Mouse (Mus musculus) splenic B cell, adult 2 months (primary cell): ENCODE data around the gene H2-DMb2.

Experiments used
- DNase-seq: peaks from one replicate; pipeline ENCODE4 v3.0.0-alpha.2; 2011; ENCODE audit warnings: low read depth, low spot score
- H3K27me3 ChIP-seq: 2 replicates; pipeline ENCODE4 v1.6.1; 2012; ENCODE audit warnings: mild to moderate bottlenecking, low read length, moderate library complexity, mixed read lengths; ENCODE audit not compliant: control insufficient read depth, poor library complexity, insufficient read depth, severe bottlenecking
- H3K36me3 ChIP-seq: 2 replicates; pipeline ENCODE4 v1.6.1; 2012; ENCODE audit warnings: mild to moderate bottlenecking, low read length, moderate library complexity, mixed read lengths; ENCODE audit not compliant: control insufficient read depth, poor library complexity, insufficient read depth, severe bottlenecking

The H2-DMb2 gene

GRCm38 (mm10) chr17:34196941-34197894 lies 54.1 kb downstream of the H2-DMb2 start, which contains the start of gene Psmb8:
Gene Psmb8, plus strand, starts transcription at chr17:34197721.
- Histone ChIP-seq H3K27me3 (no peaks in the 10 kb centered on the region), H3K36me3 (peaks cover 23% of the 10 kb centered on the region)
- DNase-seq, result peak; percentile 88

- peaks cover 19% of the 10 kb centered on the region for H3K36me3 ChIP-seq
- DNase-seq, result peak; percentile 90
Observed at GRCm38 (mm10) chr17:34197904-34198520, 54.9 kb downstream of the H2-DMb2 start.

GRCm38 (mm10) chr17:34198521-34198912 lies 55.4 kb downstream of the H2-DMb2 start:
- Histone ChIP-seq H3K36me3 (peaks cover 19% of the 10 kb centered on the region), H3K27me3 (no peaks in the 10 kb centered on the region)
- no peak for DNase-seq

More at GRCm38 (mm10) chr17:34197904-34198520, 54.9 kb downstream of the H2-DMb2 start:
- no peaks in the 10 kb centered on the region for H3K27me3 ChIP-seq

- no peaks in the 10 kb centered on the region for H3K27me3 ChIP-seq
- H3K36me3 ChIP-seq, result peaks cover 13% of the 10 kb centered on the region
- no peak for DNase-seq
Observed at GRCm38 (mm10) chr17:34199050-34199619, 56.0 kb downstream of the H2-DMb2 start.

GRCm38 (mm10) chr17:34200047-34200446 lies 56.9 kb downstream of the H2-DMb2 start:
- Histone ChIP-seq H3K36me3 (peaks cover 11% of the 10 kb centered on the region), H3K27me3 (no peaks in the 10 kb centered on the region)
- DNase-seq, result no peak

GRCm38 (mm10) chr17:34200772-34201505 lies 57.8 kb downstream of the H2-DMb2 start:
- no peaks in the 10 kb centered on the region for H3K27me3 ChIP-seq
- H3K36me3 ChIP-seq, result peaks cover 9% of the 10 kb centered on the region
- no peak for DNase-seq
